Mouse (Mus musculus): ENCODE results near the gene Fam111a.

DNA sequence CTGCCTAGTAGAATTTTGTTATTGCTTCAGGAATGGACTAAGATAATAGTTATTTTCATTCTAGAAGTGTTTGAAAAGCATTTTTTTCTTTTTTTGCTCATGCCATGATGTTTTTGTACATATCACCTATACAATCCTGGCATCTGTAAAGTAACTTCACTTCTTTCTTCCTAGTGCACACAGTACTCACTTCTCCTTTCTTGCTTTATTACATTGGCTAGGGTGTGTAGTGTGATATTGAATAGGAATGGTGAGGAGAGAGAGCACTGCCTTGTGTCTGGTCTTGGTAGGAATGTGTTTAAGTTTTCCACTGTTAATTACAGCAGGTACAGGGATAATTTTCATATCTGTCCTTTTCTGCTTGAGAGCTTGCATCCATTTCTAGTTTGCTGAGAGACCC lies 30.9 kb upstream of the Fam111a start:
- TF ChIP-seq CTCF (conservative IDR thresholded peaks at IDR 0.05; ENCODE audit: low read length) (no peak), POU5F1 (IDR thresholded peaks at IDR 0.05; ENCODE audit: borderline replicate concordance, low read length) (no peak), NANOG (IDR thresholded peaks at IDR 0.05; ENCODE audit: borderline replicate concordance, low read length) (no peak)
